Mouse (Mus musculus): ENCODE measurements around the gene Kcnq2.

GRCm38 (mm10) chr2:181144675-181145074 is 9.6 kb upstream of the Kcnq2 start:
- TF ChIP-seq CTCF (IDR thresholded peaks at IDR 0.05; ENCODE audit: control insufficient read depth, insufficient read depth, insufficient read length) (no peak), CEBPB (IDR thresholded peaks at IDR 0.05; ENCODE audit: low read depth) (no peak), USF1 (IDR thresholded peaks at IDR 0.05; ENCODE audit: low read depth) (no peak)
